Mouse (Mus musculus) embryo, embryonic 9.5 days (tissue): ENCODE measurements around the gene Zfp408.
"Not testable (repeated sequence)": the region's sequence is repeated elsewhere in the genome, so short reads cannot be mapped to it uniquely, and the experiment has no call there.

ENCODE experiments used
- DNase-seq: peaks from one replicate; pipeline ENCODE4 v3.0.0-alpha.2; 2017; ENCODE audit errors: extremely low spot score

The Zfp408 gene

DNA sequence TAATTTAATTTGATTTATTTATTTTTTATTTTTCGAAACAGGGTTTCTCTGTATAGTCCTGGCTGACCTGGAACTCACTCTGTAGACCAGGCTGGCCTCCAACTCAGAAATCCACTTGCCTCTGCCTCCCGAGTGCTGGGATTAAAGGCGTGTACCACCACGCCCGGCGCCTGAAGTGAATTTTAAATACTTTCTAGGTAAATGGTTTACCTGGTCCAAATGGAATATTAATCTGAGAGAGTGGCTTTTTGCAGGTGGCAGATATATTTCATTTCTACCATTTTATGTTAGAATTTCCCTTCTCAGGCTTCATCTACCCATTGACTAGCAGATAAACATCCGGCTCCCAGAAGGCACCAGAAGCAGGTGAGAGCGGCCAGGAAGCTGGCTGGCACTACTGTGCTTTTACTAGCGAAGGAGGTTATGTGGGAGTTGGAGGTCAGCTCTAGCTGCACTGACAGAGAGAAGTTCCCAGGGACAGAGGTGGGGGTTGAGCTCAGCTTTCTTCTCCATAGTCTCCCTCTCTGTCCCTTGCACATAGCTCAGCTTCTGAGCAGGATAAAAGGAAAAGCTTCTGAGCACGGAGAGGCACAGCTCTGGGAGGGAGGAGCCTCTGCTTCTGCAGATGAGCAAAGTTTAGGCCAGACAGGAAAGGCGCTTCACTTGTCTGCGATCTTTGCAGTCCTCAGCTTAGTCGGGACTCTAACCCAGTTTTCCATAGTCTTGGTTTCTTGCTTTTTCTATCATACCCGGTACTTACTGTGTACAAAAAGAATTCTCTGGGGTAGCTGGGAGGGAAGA is 2.1 kb upstream of the Zfp408 start:
- no peak for DNase-seq

DNA sequence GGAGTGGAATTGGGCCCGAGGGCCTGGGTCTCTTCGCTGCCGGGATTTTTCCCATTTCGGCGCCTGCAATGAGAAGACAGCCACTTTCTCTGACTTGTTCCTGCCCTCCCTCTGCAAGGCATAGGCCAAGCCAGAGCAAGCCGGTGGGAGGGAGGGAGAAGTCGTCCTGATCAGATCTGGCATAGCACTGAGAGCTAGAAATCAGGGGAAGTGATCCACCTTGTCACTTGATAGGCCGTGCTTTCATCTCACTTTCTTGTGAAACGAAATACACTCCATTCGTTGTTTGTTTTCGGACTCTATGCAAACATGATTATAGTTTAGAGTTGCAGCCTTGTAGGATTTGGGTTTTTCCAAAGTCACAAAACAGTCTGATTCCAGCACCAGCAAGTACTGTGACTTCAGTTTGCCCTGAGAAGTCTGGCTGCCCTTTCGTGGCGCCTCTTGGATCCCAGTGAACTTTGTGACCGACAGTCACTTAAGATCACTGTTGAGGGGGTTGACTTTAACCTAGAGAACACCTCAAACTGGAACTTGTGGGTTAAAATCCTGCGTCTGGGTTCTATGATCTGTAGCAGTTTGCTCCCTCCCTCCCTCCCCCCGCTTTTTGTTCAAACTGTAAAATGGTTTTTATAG is 887 bp upstream of the Zfp408 start:
- DNase-seq, result no peak

- peak; percentile 7 for DNase-seq
These were observed 439 bp downstream of the Zfp408 start for GRCm38 (mm10) chr2:91649152-91649551.

GRCm38 (mm10) chr2:91646733-91647132 is 2.9 kb downstream of the Zfp408 start:
- DNase-seq, result peak; percentile 41

DNA sequence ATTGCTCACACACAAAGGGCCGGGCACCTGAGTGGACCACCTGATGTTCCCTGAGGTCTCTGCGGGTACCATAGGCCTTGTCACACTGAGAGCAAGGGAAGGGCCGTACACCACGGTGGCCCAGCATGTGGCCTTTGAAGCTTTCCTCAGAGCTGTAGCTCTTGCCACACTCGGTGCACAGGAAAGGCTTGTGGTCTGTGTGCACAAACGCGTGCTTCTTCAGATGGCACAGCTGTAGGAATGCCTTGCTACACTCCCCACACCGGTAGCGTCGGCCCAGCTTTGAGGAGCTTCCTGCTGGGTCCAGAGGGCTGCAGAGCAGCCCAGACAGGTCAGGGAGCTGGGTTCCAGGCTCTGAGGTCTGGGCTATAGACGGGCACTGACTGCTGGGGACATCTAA is 3.8 kb downstream of the Zfp408 start:
- DNase-seq, result no peak

DNA sequence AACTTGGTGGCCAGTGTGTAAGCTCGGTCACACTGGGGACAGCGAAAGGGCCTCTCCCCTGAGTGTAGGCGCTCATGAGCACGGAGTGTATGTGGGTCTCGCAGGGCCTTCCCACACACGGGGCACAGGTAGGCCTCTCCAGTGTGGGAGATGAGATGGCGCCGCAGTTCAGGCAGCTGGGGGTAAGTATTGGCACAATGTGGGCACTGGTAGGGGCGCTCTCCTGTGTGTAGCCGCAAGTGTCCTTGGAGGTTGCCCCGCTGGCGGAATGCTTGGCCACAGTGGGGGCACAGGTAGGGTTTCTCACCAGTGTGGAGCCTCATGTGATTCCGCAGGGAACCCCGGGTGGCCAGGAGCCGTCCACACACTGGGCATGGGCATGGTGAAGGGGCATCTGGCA is 4.2 kb downstream of the Zfp408 start:
- DNase-seq, result no peak

- no peak for DNase-seq
These were observed 5.6 kb downstream of the Zfp408 start for GRCm38 (mm10) chr2:91644021-91644420.

- no peak for DNase-seq
These were observed 6.7 kb downstream of the Zfp408 start for GRCm38 (mm10) chr2:91642825-91643415.

DNA sequence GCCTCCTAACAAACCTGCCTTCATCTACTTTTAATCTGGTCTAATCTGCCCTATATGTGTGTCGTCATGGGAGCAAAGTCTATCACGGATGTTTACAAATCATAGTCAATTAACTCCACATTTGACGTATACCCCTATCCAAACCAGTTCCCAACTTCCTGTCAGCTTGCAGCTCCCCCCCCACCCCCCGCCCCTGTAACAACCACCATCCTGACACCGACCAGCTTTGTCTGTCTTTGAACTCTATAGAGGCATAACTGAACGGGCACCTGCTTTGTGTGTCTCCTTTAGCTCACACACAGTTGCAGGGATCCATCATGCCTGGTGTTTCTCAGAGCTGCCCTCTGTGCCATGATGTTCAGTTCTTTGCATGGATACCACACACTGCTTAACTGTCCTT is 10.7 kb downstream of the Zfp408 start:
- no peak for DNase-seq

- DNase-seq, result no peak
These were observed 12.8 kb downstream of the Zfp408 start for GRCm38 (mm10) chr2:91636727-91637338.

GRCm38 (mm10) chr2:91636229-91636628 is 13.4 kb downstream of the Zfp408 start, which contains the start of gene F2:
Gene F2 (minus strand): TSS chr2:91636414.
- no peak for DNase-seq

DNA sequence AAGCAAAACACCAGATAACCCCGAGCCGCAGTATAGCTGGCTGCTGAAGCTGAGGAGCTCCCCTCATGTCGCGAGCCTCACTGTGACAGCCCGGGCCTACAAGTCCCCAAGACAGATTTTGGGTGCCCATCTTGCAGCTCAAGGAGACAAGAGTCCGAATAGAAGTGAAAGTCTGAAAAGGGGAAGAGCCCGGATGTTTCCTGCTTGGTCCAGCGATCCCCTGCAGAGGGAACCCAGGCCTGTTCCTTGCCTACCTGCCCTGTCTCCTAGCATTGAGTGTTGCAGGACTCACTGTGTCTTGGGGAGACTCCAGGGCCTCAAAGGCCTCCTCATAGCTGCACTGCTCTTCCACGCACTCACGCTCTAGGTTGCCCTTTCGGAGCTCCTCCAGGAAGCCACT is 14.1 kb downstream of the Zfp408 start:
- DNase-seq, result no peak

DNA sequence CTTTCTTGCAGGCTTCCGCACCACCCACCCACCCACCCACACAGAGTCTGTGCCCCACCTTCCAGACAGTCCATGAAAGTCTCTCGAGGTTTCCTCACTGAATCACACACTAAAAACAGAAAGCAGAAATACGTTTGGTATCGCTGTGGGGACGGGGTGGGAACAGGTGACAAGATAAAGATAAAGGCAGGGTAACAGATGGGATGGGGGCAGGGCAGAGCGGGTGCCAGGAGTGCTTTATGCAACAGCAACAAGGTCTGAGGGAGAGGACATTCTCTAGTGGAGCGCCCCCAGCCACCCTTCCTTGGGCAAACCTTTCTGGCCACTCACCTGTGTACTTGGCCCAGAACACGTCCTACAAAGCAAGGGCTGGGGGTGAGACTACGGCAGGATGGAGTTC is 14.8 kb downstream of the Zfp408 start:
- no peak for DNase-seq

DNA sequence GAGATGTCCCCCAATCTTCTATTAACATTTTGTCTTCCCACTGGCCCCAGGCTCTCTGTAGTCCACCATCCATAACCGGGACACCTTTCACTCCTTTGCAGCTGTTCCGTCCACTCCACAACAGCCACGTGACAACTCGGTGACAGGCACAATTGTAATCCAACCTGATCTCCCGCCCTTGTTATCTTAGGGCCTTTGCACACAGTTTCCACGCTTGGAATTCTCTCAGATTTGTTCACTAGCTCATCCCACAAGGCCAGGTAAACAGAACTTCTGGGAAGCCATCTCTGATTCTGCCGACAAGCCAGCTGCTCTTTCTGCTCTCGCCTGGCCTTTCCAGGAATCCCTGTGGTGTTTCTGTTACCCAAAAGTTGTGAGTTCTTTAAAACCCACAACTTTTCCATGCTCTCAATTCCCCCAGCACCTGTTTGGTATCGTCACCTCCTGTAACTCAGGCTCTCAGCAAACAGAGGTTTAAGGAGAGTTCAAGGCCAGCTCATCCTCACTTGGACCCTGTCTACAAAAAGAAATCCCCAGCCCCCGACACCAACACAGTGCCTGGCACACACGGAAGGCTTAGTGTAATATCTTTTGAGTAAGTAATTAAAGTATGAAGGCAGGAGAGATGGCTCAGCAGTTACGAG is 16.1 kb downstream of the Zfp408 start:
- DNase-seq, result no peak

GRCm38 (mm10) chr2:91632316-91632715 is 17.3 kb downstream of the Zfp408 start:
- DNase-seq, result no peak

GRCm38 (mm10) chr2:91631826-91632225 is 17.8 kb downstream of the Zfp408 start:
- DNase-seq, result no peak

DNA sequence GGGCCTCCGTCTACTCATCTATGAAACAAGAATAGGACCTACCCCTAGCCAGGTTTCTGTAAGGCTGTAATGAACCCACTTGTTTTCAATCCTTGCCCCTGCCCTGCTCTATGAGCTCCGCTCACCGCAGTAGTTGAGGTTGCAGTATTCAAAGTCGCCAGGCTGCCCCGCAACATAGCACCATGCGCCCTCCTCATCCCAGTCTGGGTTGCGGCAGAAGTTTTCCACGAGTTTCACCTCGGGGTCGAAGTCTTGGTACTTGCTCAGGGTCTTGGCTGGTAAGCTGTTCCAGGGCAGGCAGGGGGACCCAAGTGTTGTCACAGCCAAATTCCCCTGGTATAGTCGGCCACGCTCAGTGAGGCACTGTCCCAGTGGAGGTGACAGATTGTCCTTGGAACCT is 19.2 kb downstream of the Zfp408 start:
- no peak for DNase-seq

GRCm38 (mm10) chr2:91629682-91630081 is 19.9 kb downstream of the Zfp408 start:
- DNase-seq, result no peak

- DNase-seq, result no peak
These were observed 21.4 kb downstream of the Zfp408 start for GRCm38 (mm10) chr2:91628171-91628570.

DNA sequence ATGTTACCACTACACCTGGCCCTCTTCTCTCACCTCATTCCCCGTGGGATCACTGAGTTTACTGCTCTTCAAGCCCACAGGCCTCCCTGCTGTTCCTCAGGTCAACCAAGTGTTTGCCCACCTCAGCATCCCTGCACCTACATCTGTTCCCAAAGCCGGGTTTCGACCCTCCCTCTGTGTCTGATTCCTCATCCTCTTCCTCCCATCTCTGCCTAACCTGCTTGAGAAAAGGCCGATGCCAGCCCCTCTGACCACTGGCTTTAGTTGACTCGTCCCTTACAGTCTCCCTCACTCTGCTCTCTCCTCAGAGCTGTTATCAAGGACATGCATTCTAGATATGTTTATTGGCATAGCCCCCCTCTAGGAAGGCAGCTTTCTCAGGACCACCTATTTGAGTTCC is 22.1 kb downstream of the Zfp408 start:
- no peak for DNase-seq

GRCm38 (mm10) chr2:91623366-91623765 is 26.2 kb downstream of the Zfp408 start:
- not testable (repeated sequence) for DNase-seq

GRCm38 (mm10) chr2:91622356-91622755 is 27.2 kb downstream of the Zfp408 start:
- DNase-seq, result no peak
